Mouse (Mus musculus): ENCODE results near the gene Rasgrf1.

DNA sequence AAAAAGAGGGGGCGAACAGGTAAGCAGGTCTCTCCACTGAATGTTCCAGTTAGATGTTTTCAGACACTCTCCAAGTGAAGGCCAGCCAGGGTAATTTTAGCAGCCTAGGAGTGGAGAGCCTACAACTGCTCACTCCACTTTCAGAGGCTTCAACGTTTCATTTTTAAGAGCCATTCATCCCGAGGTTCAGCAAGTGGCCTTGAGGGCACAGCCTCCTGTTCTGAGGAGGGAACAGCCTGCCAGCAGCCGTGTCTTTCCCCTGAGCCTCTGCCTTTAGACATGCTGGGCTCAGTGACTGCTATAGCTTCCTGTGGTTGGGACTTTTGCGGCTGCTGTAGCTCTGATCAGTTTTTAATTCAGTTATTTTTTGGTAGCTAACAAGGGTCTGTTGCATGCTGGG lies 38.9 kb downstream of the Rasgrf1 start:
- TF ChIP-seq POLR2A (IDR thresholded peaks at IDR 0.05; ENCODE audit: control insufficient read depth, extremely low read depth, insufficient read depth, low read length, poor library complexity) (no peak), CTCF (IDR thresholded peaks at IDR 0.05; ENCODE audit: borderline replicate concordance, control insufficient read depth, extremely low read depth, insufficient read depth, low read length, poor library complexity) (no peak)

All from thymus, adult 2 months (tissue).